ENCODE assay signal across 27 mouse cellular contexts in the genomic region with DNA sequence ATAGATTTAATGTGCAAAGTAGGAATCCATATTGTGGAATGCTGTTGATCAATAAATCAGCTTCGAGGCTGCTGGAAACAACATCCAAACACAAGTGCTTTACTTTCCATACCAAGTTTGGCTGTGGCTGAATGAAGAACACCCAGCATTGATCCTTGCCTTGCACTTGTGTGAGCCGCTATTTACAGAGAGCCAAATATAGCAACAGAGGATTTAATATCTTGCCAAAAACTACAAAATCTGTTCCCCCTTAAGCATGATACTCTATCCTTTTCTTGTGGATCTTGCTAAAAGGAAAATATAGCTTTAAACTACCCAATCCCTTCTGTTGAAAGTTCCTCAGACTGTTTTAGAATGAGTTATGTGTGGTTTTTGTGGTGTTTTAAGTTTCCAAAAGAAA. TPM values are rescaled to one million over a fixed set of nuclear protein-coding genes. Genes with fewer than 3 reads are reported as not detected.
DNase-seq lines count a peak whose midpoint lies in the region; ATAC-seq and TF ChIP-seq lines count a peak whose summit lies in the region.
"Had no signal": no experiment of that assay in that cellular context is flagged by ENCODE, and none has a peak within 500 bp of the region (broad histone marks: within the 10 kb centered on the region; RNA-seq: fewer than 3 reads in every experiment).

No protein-coding gene starts in this region.

- no peaks in the 10 kb centered on the region for H3K36me3 ChIP-seq in kidney, embryonic 16.5 days (ENCODE audit: insufficient read depth, low read length)
- no peaks in the 10 kb centered on the region for H3K36me3 ChIP-seq in lung, postnatal 0 days (ENCODE audit: insufficient read depth, low read length)
- no peaks in the 10 kb centered on the region for H3K36me3 ChIP-seq in liver, postnatal 0 days (replicated peaks; ENCODE audit: insufficient read depth, low read length)
- H3K36me3 ChIP-seq: hindbrain, embryonic 12.5 days; intestine, embryonic 15.5 days; liver, embryonic 15.5 days; neural tube, embryonic 13.5 days had no signal

- no peak overlapping the region for H3K9ac ChIP-seq in kidney, embryonic 16.5 days (replicated peaks; ENCODE audit: low read length)
- no peak overlapping the region for H3K9ac ChIP-seq in lung, postnatal 0 days (replicated peaks; ENCODE audit: low read depth)
- no peak overlapping the region for H3K9ac ChIP-seq in liver, postnatal 0 days (replicated peaks)
- H3K9ac ChIP-seq: hindbrain, embryonic 12.5 days; intestine, embryonic 15.5 days; liver, embryonic 15.5 days; neural tube, embryonic 13.5 days had no signal

- no peak overlapping the region for H3K4me3 ChIP-seq in kidney, embryonic 16.5 days (ENCODE audit: low read length)
- H3K4me3 ChIP-seq in lung, postnatal 0 days (ENCODE audit: low read depth, low read length): no peak overlapping the region
- no peak overlapping the region for H3K4me3 ChIP-seq in lung, adult 2 months (replicated peaks; ENCODE audit: extremely low read depth, low read depth, low read length)
- no peak overlapping the region for H3K4me3 ChIP-seq in liver, postnatal 0 days (ENCODE audit: low read depth, low read length)
- H3K4me3 ChIP-seq: hindbrain, embryonic 12.5 days; intestine, embryonic 15.5 days; liver, embryonic 15.5 days; neural tube, embryonic 13.5 days had no signal

- TF ChIP-seq POLR2A in lung, adult 2 months (IDR thresholded peaks at IDR 0.05; ENCODE audit: borderline replicate concordance, extremely low read depth, low read depth, low read length): no peak

- H3K4me2 ChIP-seq in kidney, embryonic 16.5 days (replicated peaks; ENCODE audit: low read depth, low read length): no peak overlapping the region
- H3K4me2 ChIP-seq in lung, postnatal 0 days (replicated peaks; ENCODE audit: low read depth, low read length): no peak overlapping the region
- H3K4me2 ChIP-seq in liver, postnatal 0 days (ENCODE audit: low read depth, low read length): no peak overlapping the region
- H3K4me2 ChIP-seq: heart, embryonic 11.5 days; hindbrain, embryonic 12.5 days; intestine, embryonic 15.5 days; liver, embryonic 15.5 days; midbrain, embryonic 11.5 days; neural tube, embryonic 13.5 days had no signal

- TF ChIP-seq CTCF in lung, postnatal 0 days (IDR thresholded peaks at IDR 0.05): no peak
- TF ChIP-seq CTCF in lung, adult 2 months (IDR thresholded peaks at IDR 0.05; ENCODE audit: insufficient read depth, low read length): no peak
- no peak for TF ChIP-seq CTCF in liver, postnatal 0 days (IDR thresholded peaks at IDR 0.05; ENCODE audit: low read depth)

- no peak overlapping the region for H3K27ac ChIP-seq in kidney, embryonic 16.5 days (ENCODE audit: low read length)
- no peak overlapping the region for H3K27ac ChIP-seq in lung, postnatal 0 days (ENCODE audit: low read length)
- no peak overlapping the region for H3K27ac ChIP-seq in liver, postnatal 0 days (ENCODE audit: low read depth)
- H3K27ac ChIP-seq: hindbrain, embryonic 12.5 days; hindbrain, postnatal 0 days; intestine, embryonic 15.5 days; liver, embryonic 15.5 days; neural tube, embryonic 13.5 days had no signal

- DNase-seq in kidney, postnatal 10 days: no peak
- DNase-seq in lung, postnatal 0 days (ENCODE audit: low spot score): peak; percentile 7
- no peak for DNase-seq in lung, adult 2 months
- DNase-seq in fibroblast of lung, adult 2 months (ENCODE audit: low read depth): peak; percentile 34
- no peak for DNase-seq in liver, postnatal 0 days
- DNase-seq in right cerebral cortex, postnatal 4 days: no peak
- DNase-seq: adrenal gland, adult 8-10 months; B cell, adult 2 months; cerebellum, adult 8-10 months; cerebellum, postnatal 25 days; gastrocnemius, postnatal 25 days; heart, adult 11 months; heart, postnatal 36 days; kidney, adult 8-10 months; liver; lung, postnatal 36 days; thymus, postnatal 4 days had no signal

- H3K9me3 ChIP-seq in kidney, embryonic 16.5 days (ENCODE audit: low read length): no peaks in the 10 kb centered on the region
- no peaks in the 10 kb centered on the region for H3K9me3 ChIP-seq in lung, postnatal 0 days (ENCODE audit: low read length)
- H3K9me3 ChIP-seq in liver, postnatal 0 days (ENCODE audit: low read length): no peaks in the 10 kb centered on the region
- H3K9me3 ChIP-seq: hindbrain, embryonic 12.5 days; intestine, embryonic 15.5 days; liver, embryonic 15.5 days; neural tube, embryonic 13.5 days had no signal

- H3K27me3 ChIP-seq in kidney, embryonic 16.5 days (ENCODE audit: insufficient read depth, low read length): no peaks in the 10 kb centered on the region
- no peaks in the 10 kb centered on the region for H3K27me3 ChIP-seq in lung, postnatal 0 days (replicated peaks; ENCODE audit: insufficient read depth, low read length)
- no peaks in the 10 kb centered on the region for H3K27me3 ChIP-seq in liver, postnatal 0 days (ENCODE audit: insufficient read depth, low read length)
- H3K27me3 ChIP-seq: hindbrain, embryonic 12.5 days; intestine, embryonic 15.5 days; liver, embryonic 15.5 days; neural tube, embryonic 13.5 days had no signal

- no peaks in the 10 kb centered on the region for H3K4me1 ChIP-seq in kidney, embryonic 16.5 days (ENCODE audit: insufficient read depth, low read length)
- no peaks in the 10 kb centered on the region for H3K4me1 ChIP-seq in lung, postnatal 0 days (ENCODE audit: insufficient read depth, low read depth, low read length)
- no peaks in the 10 kb centered on the region for H3K4me1 ChIP-seq in lung, adult 2 months (ENCODE audit: control insufficient read depth, insufficient read depth, low read length)
- no peaks in the 10 kb centered on the region for H3K4me1 ChIP-seq in liver, postnatal 0 days (ENCODE audit: insufficient read depth)
- H3K4me1 ChIP-seq: hindbrain, embryonic 12.5 days; intestine, embryonic 15.5 days; liver, embryonic 15.5 days; neural tube, embryonic 13.5 days had no signal

- TF ChIP-seq EP300 in lung, postnatal 0 days (IDR thresholded peaks at IDR 0.05): no peak
- TF ChIP-seq EP300 in liver, postnatal 0 days (IDR thresholded peaks at IDR 0.05; ENCODE audit: low read depth): no peak

- ATAC-seq in kidney, embryonic 16.5 days (ENCODE audit: low FRiP score, low TSS enrichment): peak; percentile 69; the same call in 1 of the 2 replicates
- ATAC-seq in lung, postnatal 0 days: no peak
- ATAC-seq in liver, postnatal 0 days: no peak
- ATAC-seq: forebrain, embryonic 14.5 days; hindbrain, postnatal 0 days; intestine, embryonic 15.5 days; midbrain, embryonic 16.5 days had no signal

- 52% methylated on average over 2 of the region's 2 CpGs for WGBS in kidney, embryonic 16.5 days
- 55% methylated on average over 2 of the region's 2 CpGs for WGBS in lung, postnatal 0 days
- 53% methylated on average over 2 of the region's 2 CpGs for WGBS in lung, adult 2 months
- WGBS in liver, postnatal 0 days (ENCODE audit: insufficient replicate concordance): 70% methylated on average over 2 of the region's 2 CpGs

RNA-seq across cellular contexts. Expression of gene Vgll3, which starts 52.9 kb away (rescaled TPM):
- 2.6 and 3.0 TPM in 2 replicates for polyA plus RNA-seq in kidney, embryonic 16.5 days (2015; fragmentation: Nextera tagmentation; extraction: Ambion mirVana)
- polyA plus RNA-seq in lung, postnatal 0 days (2015; fragmentation: Nextera tagmentation; extraction: Ambion mirVana): 5.2 and 5.6 TPM in 2 replicates
- polyA plus RNA-seq in lung, adult 2 months (2012; rRNA removed): 16.5 and 17.8 TPM in 2 replicates
- polyA plus RNA-seq in liver, postnatal 0 days (2015; fragmentation: Nextera tagmentation; extraction: Ambion mirVana): 0.04 and 0.14 TPM in 2 replicates

Comparison
In these comparisons a context has a peak if more than half of its experiments do, and no peak if none do; other contexts are left out.
1. DNase-seq: peak in lung, postnatal 0 days (single experiment) and fibroblast of lung, adult 2 months (single experiment); none in kidney, postnatal 10 days (single experiment), lung, adult 2 months (single experiment), liver, postnatal 0 days (single experiment) and right cerebral cortex, postnatal 4 days (single experiment).